Mouse (Mus musculus): ENCODE data around the gene Zcchc17.

DNA sequence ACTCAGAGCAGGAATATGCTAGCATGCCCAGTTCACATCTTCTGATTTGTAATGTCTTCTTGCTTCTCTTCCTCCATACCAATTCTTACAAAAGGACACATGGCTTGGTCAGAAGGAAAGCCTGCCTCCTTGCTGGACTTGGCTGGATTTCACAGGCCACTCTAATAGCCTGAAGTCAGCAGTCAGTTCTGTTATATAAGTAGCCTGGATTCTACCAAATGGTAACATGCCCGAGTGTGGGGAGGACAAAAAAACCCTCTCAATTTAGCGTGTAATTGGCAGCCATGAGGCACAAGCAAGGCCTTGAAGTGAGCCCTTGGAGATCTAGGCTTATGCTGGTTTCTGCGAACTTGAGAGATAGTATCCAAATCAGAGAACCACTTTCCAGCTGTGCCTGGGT, 27.5 kb upstream of the Zcchc17 start:
- no peak for TF ChIP-seq CTCF (IDR thresholded peaks at IDR 0.05; ENCODE audit: extremely low read depth, insufficient read depth, insufficient read length, insufficient replicate concordance)
- no peak for TF ChIP-seq POLR2A (IDR thresholded peaks at IDR 0.05; ENCODE audit: low read depth, low read length)
